Mouse (Mus musculus): ENCODE results near the gene Arl6ip1. TPM values are rescaled to one million over a fixed set of nuclear protein-coding genes. Genes with fewer than 3 reads are reported as not detected.

Gene Arl6ip1
- polyA plus RNA-seq, 1 experiment, result 346 TPM

GRCm38 (mm10) chr7:118126219-118126875 lies 3.1 kb downstream of the Arl6ip1 start:
- Histone ChIP-seq H3K9ac (ENCODE audit: low read depth, poor library complexity, severe bottlenecking) (peak overlapping the region; percentile 51), H3K27ac (ENCODE audit: insufficient read depth, low read length) (no peak overlapping the region), H3K4me3 (ENCODE audit: low read depth, low read length) (peak overlapping the region; percentile 23; the same call in 1 of the 2 replicates), H3K36me3 (ENCODE audit: control insufficient read depth, insufficient read depth, low read length, poor library complexity, severe bottlenecking) (peaks cover 39% of the 10 kb centered on the region), H3K4me1 (ENCODE audit: control insufficient read depth, insufficient read depth, low read length) (no peaks in the 10 kb centered on the region), H3K9me3 (replicated peaks; ENCODE audit: control insufficient read depth, insufficient read depth, low read length, poor library complexity, severe bottlenecking) (no peaks in the 10 kb centered on the region), H3K27me3 (ENCODE audit: control insufficient read depth, insufficient read depth, low read length, poor library complexity, severe bottlenecking) (no peaks in the 10 kb centered on the region)
- TF ChIP-seq EP300 (IDR thresholded peaks at IDR 0.05; ENCODE audit: insufficient read depth, low read depth, low read length) (no peak), CTCF (IDR thresholded peaks at IDR 0.05; ENCODE audit: low read depth, low read length) (no peak), POLR2A (IDR thresholded peaks at IDR 0.05; ENCODE audit: insufficient read depth, low read length) (no peak)

- Histone ChIP-seq H3K4me1 (ENCODE audit: control insufficient read depth, insufficient read depth, low read length) (peaks cover 2% of the 10 kb centered on the region), H3K27me3 (ENCODE audit: control insufficient read depth, insufficient read depth, low read length, poor library complexity, severe bottlenecking) (no peaks in the 10 kb centered on the region), H3K27ac (ENCODE audit: insufficient read depth, low read length) (no peak overlapping the region), H3K36me3 (ENCODE audit: control insufficient read depth, insufficient read depth, low read length, poor library complexity, severe bottlenecking) (peaks cover 44% of the 10 kb centered on the region), H3K9me3 (replicated peaks; ENCODE audit: control insufficient read depth, insufficient read depth, low read length, poor library complexity, severe bottlenecking) (no peaks in the 10 kb centered on the region), H3K9ac (ENCODE audit: low read depth, poor library complexity, severe bottlenecking) (no peak overlapping the region), H3K4me3 (ENCODE audit: low read depth, low read length) (no peak overlapping the region)
- no peak for TF ChIP-seq CTCF (IDR thresholded peaks at IDR 0.05; ENCODE audit: low read depth, low read length)
- TF ChIP-seq POLR2A (IDR thresholded peaks at IDR 0.05; ENCODE audit: insufficient read depth, low read length), result no peak
- TF ChIP-seq EP300 (IDR thresholded peaks at IDR 0.05; ENCODE audit: insufficient read depth, low read depth, low read length), result no peak
Observed at GRCm38 (mm10) chr7:118125736-118126135, 3.7 kb downstream of the Arl6ip1 start.

GRCm38 (mm10) chr7:118123512-118124411 lies 5.7 kb downstream of the Arl6ip1 start:
- Histone ChIP-seq H3K27ac (ENCODE audit: insufficient read depth, low read length) (no peak overlapping the region), H3K27me3 (ENCODE audit: control insufficient read depth, insufficient read depth, low read length, poor library complexity, severe bottlenecking) (no peaks in the 10 kb centered on the region), H3K9me3 (replicated peaks; ENCODE audit: control insufficient read depth, insufficient read depth, low read length, poor library complexity, severe bottlenecking) (no peaks in the 10 kb centered on the region), H3K4me1 (ENCODE audit: control insufficient read depth, insufficient read depth, low read length) (peaks cover 2% of the 10 kb centered on the region), H3K36me3 (ENCODE audit: control insufficient read depth, insufficient read depth, low read length, poor library complexity, severe bottlenecking) (peaks cover 58% of the 10 kb centered on the region), H3K9ac (ENCODE audit: low read depth, poor library complexity, severe bottlenecking) (no peak overlapping the region), H3K4me3 (ENCODE audit: low read depth, low read length) (no peak overlapping the region)
- TF ChIP-seq POLR2A (IDR thresholded peaks at IDR 0.05; ENCODE audit: insufficient read depth, low read length) (no peak), CTCF (IDR thresholded peaks at IDR 0.05; ENCODE audit: low read depth, low read length) (no peak), EP300 (IDR thresholded peaks at IDR 0.05; ENCODE audit: insufficient read depth, low read depth, low read length) (no peak)

- no peaks in the 10 kb centered on the region for H3K9me3 ChIP-seq (replicated peaks; ENCODE audit: control insufficient read depth, insufficient read depth, low read length, poor library complexity, severe bottlenecking)
- H3K27ac ChIP-seq (ENCODE audit: insufficient read depth, low read length), result no peak overlapping the region
- peaks cover 61% of the 10 kb centered on the region for H3K36me3 ChIP-seq (ENCODE audit: control insufficient read depth, insufficient read depth, low read length, poor library complexity, severe bottlenecking)
Observed at GRCm38 (mm10) chr7:118122235-118122634, 7.2 kb downstream of the Arl6ip1 start.

GRCm38 (mm10) chr7:118120654-118121053 lies 8.8 kb downstream of the Arl6ip1 start:
- H3K36me3 ChIP-seq (ENCODE audit: control insufficient read depth, insufficient read depth, low read length, poor library complexity, severe bottlenecking), result peaks cover 47% of the 10 kb centered on the region
- no peak overlapping the region for H3K9ac ChIP-seq (ENCODE audit: low read depth, poor library complexity, severe bottlenecking)
- no peak for TF ChIP-seq EP300 (IDR thresholded peaks at IDR 0.05; ENCODE audit: insufficient read depth, low read depth, low read length)
- no peaks in the 10 kb centered on the region for H3K9me3 ChIP-seq (replicated peaks; ENCODE audit: control insufficient read depth, insufficient read depth, low read length, poor library complexity, severe bottlenecking)
- no peak overlapping the region for H3K4me3 ChIP-seq (ENCODE audit: low read depth, low read length)
- peaks cover 2% of the 10 kb centered on the region for H3K4me1 ChIP-seq (ENCODE audit: control insufficient read depth, insufficient read depth, low read length)
- no peaks in the 10 kb centered on the region for H3K27me3 ChIP-seq (ENCODE audit: control insufficient read depth, insufficient read depth, low read length, poor library complexity, severe bottlenecking)
- no peak overlapping the region for H3K27ac ChIP-seq (ENCODE audit: insufficient read depth, low read length)

More at GRCm38 (mm10) chr7:118122235-118122634, 7.2 kb downstream of the Arl6ip1 start:
- H3K27me3 ChIP-seq (ENCODE audit: control insufficient read depth, insufficient read depth, low read length, poor library complexity, severe bottlenecking), result no peaks in the 10 kb centered on the region
- H3K4me3 ChIP-seq (ENCODE audit: low read depth, low read length), result no peak overlapping the region
- no peak overlapping the region for H3K9ac ChIP-seq (ENCODE audit: low read depth, poor library complexity, severe bottlenecking)
- peaks cover 2% of the 10 kb centered on the region for H3K4me1 ChIP-seq (ENCODE audit: control insufficient read depth, insufficient read depth, low read length)
- no peak for TF ChIP-seq POLR2A (IDR thresholded peaks at IDR 0.05; ENCODE audit: insufficient read depth, low read length)
- no peak for TF ChIP-seq CTCF (IDR thresholded peaks at IDR 0.05; ENCODE audit: low read depth, low read length)

- peaks cover 2% of the 10 kb centered on the region for H3K4me1 ChIP-seq (ENCODE audit: control insufficient read depth, insufficient read depth, low read length)
- TF ChIP-seq EP300 (IDR thresholded peaks at IDR 0.05; ENCODE audit: insufficient read depth, low read depth, low read length) (no peak), POLR2A (IDR thresholded peaks at IDR 0.05; ENCODE audit: insufficient read depth, low read length) (no peak), CTCF (IDR thresholded peaks at IDR 0.05; ENCODE audit: low read depth, low read length) (no peak)
- H3K9me3 ChIP-seq (replicated peaks; ENCODE audit: control insufficient read depth, insufficient read depth, low read length, poor library complexity, severe bottlenecking), result no peaks in the 10 kb centered on the region
- H3K4me3 ChIP-seq (ENCODE audit: low read depth, low read length), result no peak overlapping the region
- H3K36me3 ChIP-seq (ENCODE audit: control insufficient read depth, insufficient read depth, low read length, poor library complexity, severe bottlenecking), result peaks cover 49% of the 10 kb centered on the region
- no peak overlapping the region for H3K9ac ChIP-seq (ENCODE audit: low read depth, poor library complexity, severe bottlenecking)
- H3K27me3 ChIP-seq (ENCODE audit: control insufficient read depth, insufficient read depth, low read length, poor library complexity, severe bottlenecking), result no peaks in the 10 kb centered on the region
- H3K27ac ChIP-seq (ENCODE audit: insufficient read depth, low read length), result peak overlapping the region; percentile 73; the same call in 1 of the 2 replicates
Observed at GRCm38 (mm10) chr7:118119946-118120345, 9.5 kb downstream of the Arl6ip1 start.

Measured in ES-Bruce4 (cell line).